Mouse (Mus musculus) liver, embryonic 18 days (tissue): ENCODE measurements around the gene Ccdc73. TPM values are rescaled to one million over a fixed set of nuclear protein-coding genes. Genes with fewer than 3 reads are reported as not detected.

ENCODE experiments used
- polyA plus RNA-seq: library from polyadenylated mRNA; depleted of rRNA; stranded (reverse); fragments of >200 nt; gene quantifications from 2 replicates; pipeline ENCODE4 v1.2.3, GENCODE M21; 2012; rRNA removed

Ccdc73 gene
- polyA plus RNA-seq: 2.0 and 2.2 TPM in 2 replicates

DNA sequence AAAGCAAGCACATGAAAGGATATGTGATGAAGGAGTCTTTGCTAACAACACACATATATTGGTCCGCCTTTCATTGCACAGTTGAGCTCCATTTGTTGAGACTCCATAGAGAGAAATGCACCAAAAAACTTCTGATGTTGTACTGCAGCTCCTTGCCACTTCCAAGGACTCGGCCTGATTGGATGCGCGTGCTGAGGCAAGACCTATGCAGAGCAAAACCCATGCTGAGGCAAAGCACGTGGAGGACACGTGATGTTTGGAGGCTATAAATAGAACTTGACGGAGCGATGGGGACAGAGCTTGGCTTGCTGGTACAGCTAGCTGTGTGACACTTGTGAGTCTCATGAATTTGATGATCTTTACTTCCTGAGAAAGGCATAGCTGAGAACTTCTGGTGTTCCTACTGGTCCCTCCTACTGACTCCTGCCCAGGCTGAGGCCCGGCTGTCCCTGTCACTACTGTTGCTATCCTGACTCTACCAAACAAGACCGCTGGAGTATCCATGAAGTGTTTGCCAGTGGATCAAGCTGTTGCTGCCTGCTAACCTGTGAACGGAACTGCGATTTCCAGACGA is at the start of gene Ccdc73:
TSS of gene Ccdc73 (plus strand) at position 524 of the 574 bp plus-strand sequence.

DNA sequence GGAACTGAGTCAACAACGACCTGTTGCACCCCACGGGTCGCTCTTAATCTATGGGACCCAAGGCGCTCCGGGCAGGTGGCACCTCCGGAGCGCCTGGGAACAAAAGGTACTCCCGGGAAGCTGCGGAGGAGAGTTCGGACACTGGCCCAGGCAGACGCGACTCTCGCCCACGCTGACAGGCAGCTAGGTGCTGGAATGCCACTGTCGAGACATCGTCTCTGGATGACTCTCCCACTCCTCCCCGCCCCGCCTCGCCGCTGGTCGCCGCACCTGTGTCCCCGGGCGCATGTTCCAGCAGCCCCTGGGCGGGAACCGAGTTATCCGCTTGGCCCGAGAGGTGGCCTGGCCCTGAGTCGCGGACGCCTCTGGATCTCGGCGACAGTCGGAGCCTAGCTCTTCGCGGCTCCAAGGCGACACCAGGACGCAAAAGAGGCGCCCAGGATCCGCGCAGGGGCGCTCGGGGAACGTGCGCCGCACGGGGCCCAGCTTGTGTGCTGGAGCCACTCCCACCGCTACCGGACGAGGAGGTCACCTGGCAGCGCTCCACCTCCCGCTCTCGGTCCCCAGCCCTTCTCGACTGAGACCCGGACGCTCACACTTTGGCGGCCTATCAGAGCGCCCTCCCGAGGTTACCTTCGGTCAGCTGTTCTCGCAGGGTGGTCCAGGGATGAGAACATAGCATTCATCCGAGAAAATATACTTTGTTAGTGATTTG is 18.2 kb upstream of the Ccdc73 start, which contains the start of gene Prrg4:
TSS of gene Prrg4 (minus strand) at position 601 of the 715 bp plus-strand sequence.

DNA sequence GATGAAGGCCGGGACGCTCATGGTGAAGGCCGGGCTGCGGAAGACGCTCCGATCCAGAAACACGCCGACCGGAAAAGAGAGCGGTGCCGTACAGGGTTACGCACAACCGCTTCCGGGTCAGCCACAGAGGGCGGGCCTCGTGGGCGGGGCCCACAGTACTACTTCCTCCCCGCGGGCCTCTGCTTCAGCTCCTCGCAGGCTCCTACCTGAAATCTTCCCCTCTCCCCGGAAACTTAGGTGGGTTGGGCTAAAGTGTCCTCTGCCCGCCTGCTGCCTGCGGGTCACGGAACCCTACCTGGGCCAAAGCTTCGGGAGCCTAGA is 149.3 kb downstream of the Ccdc73 start, which contains the start of gene Eif3m:
TSS of gene Eif3m (minus strand) at position 114 of the 321 bp plus-strand sequence.

Other genes with a start within 250 kb of the Ccdc73 start
- 2.6 and 3.7 TPM in 2 replicates for gene Tcp11l1, start 155.6 kb upstream of the Ccdc73 start, polyA plus RNA-seq
- not detected in 2 replicates for gene Pin1rt1, start 151.4 kb upstream of the Ccdc73 start, polyA plus RNA-seq
- 9.2 and 10.8 TPM in 2 replicates for gene Depdc7, start 124.9 kb upstream of the Ccdc73 start, polyA plus RNA-seq
- 2.2 and 2.4 TPM in 2 replicates for gene Qser1, start 51.0 kb upstream of the Ccdc73 start, polyA plus RNA-seq
- gene Prrg4, start 17.9 kb upstream of the Ccdc73 start, polyA plus RNA-seq: 0.53 and 0.57 TPM in 2 replicates
- 62.9 and 63.9 TPM in 2 replicates for gene Eif3m, start 149.3 kb downstream of the Ccdc73 start, polyA plus RNA-seq
- not detected in 2 replicates for gene Gm11060, start 224.2 kb downstream of the Ccdc73 start, polyA plus RNA-seq